Mouse (Mus musculus): Measurements from ENCODE around the gene Lrrc56.

GRCm38 (mm10) chr7:141164850-141165249 is 29.1 kb upstream of the Lrrc56 start:
- TF ChIP-seq POLR2A (IDR thresholded peaks at IDR 0.05; ENCODE audit: control insufficient read depth, extremely low read depth, insufficient read depth, low read length, poor library complexity) (no peak), CTCF (IDR thresholded peaks at IDR 0.05; ENCODE audit: borderline replicate concordance, control insufficient read depth, extremely low read depth, insufficient read depth, low read length, poor library complexity) (no peak)

All from thymus, adult 2 months (tissue).